Mouse (Mus musculus) MEL (cell line): ENCODE measurements around the gene Tuba3b. TPM values are rescaled to one million over a fixed set of nuclear protein-coding genes. Genes with fewer than 3 reads are reported as not detected.

Source experiments
- DNase-seq: peaks from one replicate; pipeline ENCODE4 v3.0.0; 2011; ENCODE audit warnings: low read depth, low spot score
- H3K27ac ChIP-seq: 2 replicates; pipeline ENCODE4 v1.5.1; 2012; ENCODE audit warnings: low read depth, mild to moderate bottlenecking, control low read depth, low read length, moderate library complexity; ENCODE audit not compliant: control insufficient read depth
- H3K27me3 ChIP-seq, 2 experiments: fragments of 150-350 bp in 1 of 2; sonication (generic) in 1 of 2; 2 replicates each; pipeline ENCODE4 v1.6.1; 2012; ENCODE audit warnings: low read length in 2 of 2, mild to moderate bottlenecking in 2 of 2, improper control_type of control experiment in 1 of 2, moderate library complexity in 1 of 2; ENCODE audit not compliant: insufficient read depth in 2 of 2, control insufficient read depth in 1 of 2
- H3K36me3 ChIP-seq, 2 experiments: 2 replicates each; pipeline ENCODE4 v1.6.1; 2012 to 2014; ENCODE audit warnings: low read length in 2 of 2, improper control_type of control experiment in 1 of 2, inconsistent platforms in 1 of 2, mild to moderate bottlenecking in 1 of 2; ENCODE audit not compliant: insufficient read depth in 2 of 2, control insufficient read depth in 1 of 2
- H3K4me1 ChIP-seq, 2 experiments: fragments of 150-350 bp in 1 of 2; sonication (generic) in 1 of 2; 2 replicates each; pipeline ENCODE4 v1.6.1; 2012; ENCODE audit warnings: low read length in 2 of 2, improper control_type of control experiment in 1 of 2, mild to moderate bottlenecking in 1 of 2; ENCODE audit not compliant: insufficient read depth in 2 of 2, control insufficient read depth in 1 of 2
- H3K4me3 ChIP-seq, 2 experiments: fragments of 150-350 bp in 1 of 2; sonication (generic) in 1 of 2; 2 replicates each; pipeline ENCODE4 v1.5.1; 2012; ENCODE audit warnings: low read depth in 2 of 2, low read length in 2 of 2, mild to moderate bottlenecking in 2 of 2, moderate library complexity in 2 of 2, control low read depth in 1 of 2, improper control_type of control experiment in 1 of 2; ENCODE audit not compliant: control insufficient read depth in 1 of 2, insufficient read depth in 1 of 2
- H3K79me2 ChIP-seq: 2 replicates; pipeline ENCODE4 v1.6.1; 2012; ENCODE audit warnings: mild to moderate bottlenecking, low read length, moderate library complexity; ENCODE audit not compliant: control insufficient read depth, poor library complexity, insufficient read depth
- H3K9ac ChIP-seq: 2 replicates; pipeline ENCODE4 v1.6.1; 2012; ENCODE audit warnings: low read depth, mild to moderate bottlenecking, control low read depth, low read length, moderate library complexity; ENCODE audit not compliant: control insufficient read depth, poor library complexity, severe bottlenecking
- H3K9me3 ChIP-seq: fragments of 150-350 bp; sonication (generic); replicated peaks from 2 replicates; pipeline ENCODE4 v1.6.1; 2012; ENCODE audit warnings: mild to moderate bottlenecking, low read length, improper control_type of control experiment, moderate library complexity; ENCODE audit not compliant: insufficient read depth
- BHLHE40 ChIP-seq: IDR thresholded peaks from 2 replicates; pipeline ENCODE4 v1.6.1; 2012; ENCODE audit warnings: low read depth, mild to moderate bottlenecking, inconsistent platforms, low read length, improper control_type of control experiment, borderline replicate concordance
- CHD1 ChIP-seq: IDR thresholded peaks from 2 replicates; pipeline ENCODE4 v1.6.1; 2012; ENCODE audit warnings: low read depth, mild to moderate bottlenecking, inconsistent platforms, low read length, improper control_type of control experiment
- CHD2 ChIP-seq: IDR thresholded peaks from 2 replicates; pipeline ENCODE4 v1.6.1; 2011; ENCODE audit warnings: low read length, improper control_type of control experiment
- CTCF ChIP-seq, 3 experiments: IDR thresholded peaks in 2 of 3; conservative IDR thresholded peaks in 1 of 3; 2 replicates each; pipeline ENCODE4 v1.5.1; 2011 to 2012; ENCODE audit warnings: low read length in 3 of 3, low read depth in 2 of 3, mild to moderate bottlenecking in 2 of 3, improper control_type of control experiment in 1 of 3, inconsistent platforms in 1 of 3, mixed read lengths in 1 of 3, moderate library complexity in 1 of 3; ENCODE audit not compliant: control insufficient read depth in 1 of 3, insufficient read depth in 1 of 3, poor library complexity in 1 of 3, severe bottlenecking in 1 of 3
- EP300 ChIP-seq, 2 experiments: IDR thresholded peaks; 2 replicates each; pipeline ENCODE4 v1.6.1; 2011; ENCODE audit warnings: improper control_type of control experiment in 2 of 2, low read length in 2 of 2, low read depth in 1 of 2, mild to moderate bottlenecking in 1 of 2
- ETS1 ChIP-seq: IDR thresholded peaks from 2 replicates; pipeline ENCODE4 v1.6.1; 2012; ENCODE audit warnings: low read depth, mild to moderate bottlenecking, inconsistent platforms, low read length, improper control_type of control experiment, moderate library complexity
- GATA1 ChIP-seq: IDR thresholded peaks from 2 replicates; pipeline ENCODE4 v1.6.1; 2011; ENCODE audit warnings: low read depth, low read length, improper control_type of control experiment
- JUND ChIP-seq: IDR thresholded peaks from 2 replicates; pipeline ENCODE4 v1.6.1; 2011; ENCODE audit warnings: low read depth, mild to moderate bottlenecking, improper control_type of control experiment, low read length
- KAT2A ChIP-seq: conservative IDR thresholded peaks from 2 replicates; pipeline ENCODE4 v1.6.1; 2012; ENCODE audit warnings: low read depth, low read length, improper control_type of control experiment, inconsistent platforms
- MAX ChIP-seq: IDR thresholded peaks from 2 replicates; pipeline ENCODE4 v1.6.1; 2011; ENCODE audit warnings: low read length, improper control_type of control experiment
- MEF2A ChIP-seq: IDR thresholded peaks from 2 replicates; pipeline ENCODE4 v1.6.1; 2014; ENCODE audit warnings: low read depth, mild to moderate bottlenecking, inconsistent platforms, low read length, improper control_type of control experiment; ENCODE audit not compliant: poor library complexity, insufficient replicate concordance, severe bottlenecking; ENCODE audit errors: extremely low read depth
- MXI1 ChIP-seq: IDR thresholded peaks from 2 replicates; pipeline ENCODE4 v1.6.1; 2011; ENCODE audit warnings: mild to moderate bottlenecking, low read depth, low read length, improper control_type of control experiment
- MYC ChIP-seq: IDR thresholded peaks from 2 replicates; pipeline ENCODE4 v1.6.1; 2011; ENCODE audit warnings: low read depth, mild to moderate bottlenecking, low read length, improper control_type of control experiment, moderate library complexity
- NELFE ChIP-seq: IDR thresholded peaks from 2 replicates; pipeline ENCODE4 v1.6.1; 2011; ENCODE audit warnings: low read depth, low read length, improper control_type of control experiment
- NRF1 ChIP-seq: IDR thresholded peaks from 2 replicates; pipeline ENCODE4 v1.6.1; 2014; ENCODE audit warnings: low read depth, mild to moderate bottlenecking, inconsistent platforms, low read length, improper control_type of control experiment, moderate library complexity; ENCODE audit not compliant: poor library complexity, insufficient read depth, severe bottlenecking
- POLR2A ChIP-seq, 2 experiments: IDR thresholded peaks; 2 replicates each; pipeline ENCODE4 v1.6.1; 2011 to 2012; ENCODE audit warnings: low read length in 2 of 2, mild to moderate bottlenecking in 2 of 2, control low read depth in 1 of 2, improper control_type of control experiment in 1 of 2, low read depth in 1 of 2, moderate library complexity in 1 of 2; ENCODE audit not compliant: control insufficient read depth in 1 of 2, insufficient read depth in 1 of 2, poor library complexity in 1 of 2
- POLR2AphosphoS2 ChIP-seq: IDR thresholded peaks from 2 replicates; pipeline ENCODE4 v1.6.1; 2011; ENCODE audit warnings: low read length, improper control_type of control experiment
- POLR2AphosphoS5 ChIP-seq: IDR thresholded peaks from 2 replicates; pipeline ENCODE4 v1.6.1; 2012; ENCODE audit warnings: low read depth, borderline replicate concordance, mild to moderate bottlenecking, inconsistent platforms, low read length, moderate library complexity, mixed read lengths
- RAD21 ChIP-seq: IDR thresholded peaks from 2 replicates; pipeline ENCODE4 v1.6.1; 2011; ENCODE audit warnings: mild to moderate bottlenecking, low read depth, low read length, improper control_type of control experiment
- RCOR1 ChIP-seq: IDR thresholded peaks from 2 replicates; pipeline ENCODE4 v1.6.1; 2012; ENCODE audit warnings: low read depth, mild to moderate bottlenecking, inconsistent platforms, low read length, improper control_type of control experiment
- SIN3A ChIP-seq: IDR thresholded peaks from 2 replicates; pipeline ENCODE4 v1.6.1; 2012; ENCODE audit warnings: low read length, improper control_type of control experiment, inconsistent platforms
- SMC3 ChIP-seq: IDR thresholded peaks from 2 replicates; pipeline ENCODE4 v1.6.1; 2011; ENCODE audit warnings: low read depth, low read length, improper control_type of control experiment
- TAL1 ChIP-seq: IDR thresholded peaks from 2 replicates; pipeline ENCODE4 v1.6.1; 2012; ENCODE audit warnings: mild to moderate bottlenecking, inconsistent platforms, low read length, moderate library complexity, mixed read lengths
- TBP ChIP-seq: IDR thresholded peaks from 2 replicates; pipeline ENCODE4 v1.8.0; 2011; ENCODE audit warnings: low read depth, low read length, improper control_type of control experiment
- UBTF ChIP-seq: IDR thresholded peaks from 2 replicates; pipeline ENCODE4 v1.6.1; 2012; ENCODE audit warnings: low read depth, mild to moderate bottlenecking, inconsistent platforms, low read length, improper control_type of control experiment, moderate library complexity, borderline replicate concordance; ENCODE audit not compliant: insufficient read depth
- USF1 ChIP-seq: IDR thresholded peaks from 2 replicates; pipeline ENCODE4 v1.6.1; 2014; ENCODE audit warnings: low read depth, mild to moderate bottlenecking, inconsistent platforms, low read length, improper control_type of control experiment, moderate library complexity
- ZC3H11A ChIP-seq: IDR thresholded peaks from 2 replicates; pipeline ENCODE4 v1.6.1; 2012; ENCODE audit warnings: low read depth, mild to moderate bottlenecking, inconsistent platforms, low read length, improper control_type of control experiment
- ZKSCAN1 ChIP-seq: IDR thresholded peaks from 2 replicates; pipeline ENCODE4 v1.6.1; 2012; ENCODE audit warnings: low read depth, mild to moderate bottlenecking, inconsistent platforms, low read length, improper control_type of control experiment, moderate library complexity
- ZMIZ1 ChIP-seq: IDR thresholded peaks from 2 replicates; pipeline ENCODE4 v1.6.1; 2012; ENCODE audit warnings: low read depth, mild to moderate bottlenecking, inconsistent platforms, low read length, improper control_type of control experiment, moderate library complexity
- ZNF384 ChIP-seq: IDR thresholded peaks from 2 replicates; pipeline ENCODE4 v1.6.1; 2012; ENCODE audit warnings: low read depth, mild to moderate bottlenecking, inconsistent platforms, low read length, improper control_type of control experiment
- polyA plus RNA-seq, 2 experiments: library from polyadenylated mRNA; stranded (reverse) in 1 of 2; unstranded in 1 of 2; fragments of >175 nt in 1 of 2; fragments of >200 nt in 1 of 2; gene quantifications; 2 replicates each; pipeline versions ENCODE4 v1.2.1 to v1.2.4; 2012; ENCODE audit warnings: low replicate concordance in 2 of 2, low read depth in 1 of 2; ENCODE audit not compliant: insufficient read length in 2 of 2, insufficient read depth in 1 of 2, missing spikeins in 1 of 2
- total RNA-seq: library from RNA; depleted of rRNA; stranded (reverse); fragments of 300-350 nt; gene quantifications from 2 replicates; pipeline ENCODE4 v1.2.3, GENCODE M21; 2012; rRNA removed

Tuba3b gene
- 0.16 and 0.23 TPM in 2 replicates for total RNA-seq
- polyA plus RNA-seq, result under 1 TPM in 1 of 2 experiments, not detected in 1; 0.06 TPM

DNA sequence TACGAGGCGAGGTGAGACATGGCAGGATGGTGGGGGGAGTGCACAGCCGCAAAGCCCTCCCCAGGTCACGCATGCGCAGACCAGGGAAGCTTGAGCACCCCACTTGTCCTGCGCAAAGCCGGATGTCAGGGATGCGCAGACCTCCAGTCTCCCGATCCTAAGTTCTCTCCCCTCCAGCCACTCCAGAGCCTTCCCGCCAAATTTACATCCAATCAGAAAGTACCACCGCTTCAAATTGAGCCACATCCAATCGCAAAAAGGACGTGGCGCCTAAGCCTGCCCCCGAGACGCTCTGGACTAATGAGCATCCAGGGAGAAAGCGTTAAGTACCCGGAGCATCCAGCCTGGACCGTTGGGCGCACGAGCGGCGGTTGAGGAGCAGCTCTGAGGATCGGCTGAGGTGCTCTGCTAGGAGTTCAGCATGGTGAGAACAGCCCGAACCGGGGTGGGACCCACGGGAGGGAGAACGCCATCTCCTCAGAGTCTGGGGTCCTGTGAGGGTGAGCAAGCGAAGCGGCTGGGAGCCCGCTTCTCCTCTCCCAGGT, at the start of gene Tuba3b:
Tuba3b (plus strand) TSS at position 92 of the 545 bp plus-strand sequence.
- TF ChIP-seq BHLHE40 (no peak), KAT2A (no peak), JUND (no peak), RCOR1 (no peak), RAD21 (no peak), ZMIZ1 (no peak), EP300 (IDR thresholded peaks at IDR 0.05; ENCODE audit: low read depth in 1 of 2, low read length in 2 of 2) (no peak), UBTF (no peak), ZKSCAN1 (no peak), MYC (no peak), MXI1 (no peak), CHD1 (no peak), POLR2AphosphoS2 (no peak), SIN3A (no peak), POLR2A (IDR thresholded peaks at IDR 0.05; ENCODE audit: control insufficient read depth in 1 of 2, insufficient read depth in 1 of 2, low read depth in 1 of 2, low read length in 2 of 2, poor library complexity in 1 of 2) (no peak), USF1 (no peak), MAX (no peak), CHD2 (no peak), SMC3 (no peak), ETS1 (no peak)

DNA sequence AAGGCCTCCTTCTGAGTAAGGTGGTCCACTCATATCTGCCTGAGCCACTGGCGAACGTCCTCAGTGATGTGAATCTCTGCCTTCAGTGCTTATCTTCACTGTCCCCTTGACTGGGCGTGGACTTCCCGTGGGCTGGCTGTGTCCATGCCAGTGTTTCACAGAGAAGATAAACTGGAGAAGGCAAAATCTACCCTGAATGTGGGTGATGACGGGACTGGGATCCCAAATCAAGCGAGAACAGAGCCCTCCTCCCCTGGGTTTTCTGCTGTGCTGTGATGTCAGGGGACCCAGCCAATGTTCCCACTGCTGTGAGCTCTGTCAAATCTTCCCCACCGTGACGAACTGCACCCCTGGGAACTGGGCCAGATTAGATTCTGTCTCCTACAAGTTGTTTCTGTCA, 48.3 kb upstream of the Tuba3b start:
- no peaks in the 10 kb centered on the region for H3K4me1 ChIP-seq
- DNase-seq, result no peak
- no peaks in the 10 kb centered on the region for H3K79me2 ChIP-seq
- H3K36me3 ChIP-seq, result no peaks in the 10 kb centered on the region
- TF ChIP-seq ZC3H11A (no peak), NRF1 (no peak), ZNF384 (no peak), TBP (no peak), CHD2 (no peak), POLR2AphosphoS5 (no peak), EP300 (IDR thresholded peaks at IDR 0.05; ENCODE audit: low read depth in 1 of 2, low read length in 2 of 2) (no peak), CTCF (IDR thresholded peaks at IDR 0.05 in 2 of 3, conservative IDR thresholded peaks at IDR 0.05 in 1 of 3; ENCODE audit: control insufficient read depth in 1 of 3, insufficient read depth in 1 of 3, low read depth in 2 of 3, low read length in 3 of 3, poor library complexity in 1 of 3, severe bottlenecking in 1 of 3) (no peak), BHLHE40 (no peak), MEF2A (no peak), GATA1 (no peak), TAL1 (no peak), UBTF (no peak), RCOR1 (no peak), MXI1 (no peak), NELFE (no peak)
- H3K4me3 ChIP-seq, result no peak overlapping the region
- H3K9me3 ChIP-seq, result no peaks in the 10 kb centered on the region
- no peak overlapping the region for H3K27ac ChIP-seq
- no peak overlapping the region for H3K9ac ChIP-seq
- H3K27me3 ChIP-seq, result no peaks in the 10 kb centered on the region

More for the DNA sequence above, at the start of gene Tuba3b:
- Histone ChIP-seq H3K36me3 (no peaks in the 10 kb centered on the region), H3K27ac (no peak within 1 kb of the TSS), H3K27me3 (no peaks in the 10 kb centered on the region), H3K79me2 (no peaks in the 10 kb centered on the region), H3K9ac (peak within 1 kb of the TSS; percentile 30), H3K4me3 (peak within 1 kb of the TSS; percentile 53 to 77), H3K4me1 (no peaks in the 10 kb centered on the region), H3K9me3 (no peaks in the 10 kb centered on the region)
- no peak for DNase-seq
